Mouse (Mus musculus): ENCODE results near the gene Olfr124. TPM values are rescaled to one million over a fixed set of nuclear protein-coding genes. Genes with fewer than 3 reads are reported as not detected.

Gene Olfr124
- polyA plus RNA-seq (2014; fragmentation: Illumina TruSeq; extraction: RNeasy Lipid Tissue Mini Kit (QIAGEN cat#74804); ENCODE audit: low read depth, low replicate concordance): not detected

DNA sequence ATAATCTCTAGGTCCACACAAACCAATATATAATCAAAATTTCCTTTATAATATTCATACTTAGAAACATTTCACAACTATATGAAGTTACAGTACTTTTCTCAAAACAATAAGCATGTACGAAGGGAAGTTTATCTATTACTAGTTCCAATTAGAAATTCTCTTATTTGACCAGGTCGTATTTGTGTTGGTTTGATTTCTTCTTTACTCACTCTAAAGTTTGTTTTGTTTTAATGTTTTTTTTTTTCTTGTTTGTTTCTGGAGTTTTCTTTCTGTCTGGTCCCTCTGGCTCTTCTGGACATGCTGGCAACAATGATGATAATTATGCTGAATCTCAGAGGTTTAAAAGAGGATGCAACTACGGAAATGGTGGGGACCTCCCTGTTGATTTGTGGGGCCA is at the start of gene Olfr124:
Olfr124 (plus strand) TSS at position 301 of the 400 bp plus-strand sequence.

GRCm38 (mm10) chr17:37768307-37768706 is 31.4 kb upstream of the Olfr124 start, which contains the start of gene Olfr122:
Gene Olfr122, plus strand, starts transcription at chr17:37768607.

GRCm38 (mm10) chr17:37793229-37793628 is 6.5 kb upstream of the Olfr124 start, which contains the start of gene Olfr123:
Gene Olfr123, plus strand, starts transcription at chr17:37793529.

DNA sequence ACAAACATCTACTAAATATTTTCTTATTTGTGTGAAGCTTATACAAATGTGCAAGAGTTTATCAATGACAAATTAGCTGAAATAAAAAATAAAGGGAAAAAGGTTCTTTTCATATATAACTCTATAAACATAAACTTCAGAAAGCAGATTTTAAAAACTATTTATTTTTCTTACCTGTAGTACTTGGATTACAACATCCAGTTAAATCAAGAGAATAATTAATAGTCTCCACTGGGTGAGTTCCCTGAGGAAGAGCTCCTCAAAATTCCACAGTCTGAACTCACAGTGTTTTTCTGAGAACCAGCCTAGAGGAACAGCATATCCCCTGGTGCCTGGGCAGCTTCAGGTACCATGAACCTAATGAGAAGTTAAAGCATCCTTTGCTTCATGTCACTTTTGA is 33.0 kb downstream of the Olfr124 start, which contains the start of gene Olfr125:
Olfr125 (plus strand) TSS at position 301 of the 400 bp plus-strand sequence.

GRCm38 (mm10) chr17:37847183-37847582 is 47.5 kb downstream of the Olfr124 start, which contains the start of gene Olfr126:
Gene Olfr126, plus strand, starts transcription at chr17:37847483.

Other genes starting within 250 kb of the Olfr124 start
- not detected for gene Olfr112, start 230.4 kb upstream of the Olfr124 start, polyA plus RNA-seq (2014; fragmentation: Illumina TruSeq; extraction: RNeasy Lipid Tissue Mini Kit (QIAGEN cat#74804); ENCODE audit: low read depth, low replicate concordance)
- not detected for gene Olfr113, start 222.2 kb upstream of the Olfr124 start, polyA plus RNA-seq (2014; fragmentation: Illumina TruSeq; extraction: RNeasy Lipid Tissue Mini Kit (QIAGEN cat#74804); ENCODE audit: low read depth, low replicate concordance)
- gene Olfr114, start 207.1 kb upstream of the Olfr124 start, polyA plus RNA-seq (2014; fragmentation: Illumina TruSeq; extraction: RNeasy Lipid Tissue Mini Kit (QIAGEN cat#74804); ENCODE audit: low read depth, low replicate concordance): not detected
- gene Olfr115, start 172.8 kb upstream of the Olfr124 start, polyA plus RNA-seq (2014; fragmentation: Illumina TruSeq; extraction: RNeasy Lipid Tissue Mini Kit (QIAGEN cat#74804); ENCODE audit: low read depth, low replicate concordance): not detected
- not detected for gene Olfr116, start 172.7 kb upstream of the Olfr124 start, polyA plus RNA-seq (2014; fragmentation: Illumina TruSeq; extraction: RNeasy Lipid Tissue Mini Kit (QIAGEN cat#74804); ENCODE audit: low read depth, low replicate concordance)
- not detected for gene Olfr117, start 136.1 kb upstream of the Olfr124 start, polyA plus RNA-seq (2014; fragmentation: Illumina TruSeq; extraction: RNeasy Lipid Tissue Mini Kit (QIAGEN cat#74804); ENCODE audit: low read depth, low replicate concordance)
- not detected for gene Olfr118, start 132.9 kb upstream of the Olfr124 start, polyA plus RNA-seq (2014; fragmentation: Illumina TruSeq; extraction: RNeasy Lipid Tissue Mini Kit (QIAGEN cat#74804); ENCODE audit: low read depth, low replicate concordance)
- not detected for gene Olfr119, start 103.3 kb upstream of the Olfr124 start, polyA plus RNA-seq (2014; fragmentation: Illumina TruSeq; extraction: RNeasy Lipid Tissue Mini Kit (QIAGEN cat#74804); ENCODE audit: low read depth, low replicate concordance)
- gene Olfr120, start 78.1 kb upstream of the Olfr124 start, polyA plus RNA-seq (2014; fragmentation: Illumina TruSeq; extraction: RNeasy Lipid Tissue Mini Kit (QIAGEN cat#74804); ENCODE audit: low read depth, low replicate concordance): not detected
- gene Olfr121, start 51.0 kb upstream of the Olfr124 start, polyA plus RNA-seq (2014; fragmentation: Illumina TruSeq; extraction: RNeasy Lipid Tissue Mini Kit (QIAGEN cat#74804); ENCODE audit: low read depth, low replicate concordance): not detected
- gene Olfr122, start 31.3 kb upstream of the Olfr124 start, polyA plus RNA-seq (2014; fragmentation: Illumina TruSeq; extraction: RNeasy Lipid Tissue Mini Kit (QIAGEN cat#74804); ENCODE audit: low read depth, low replicate concordance): not detected
- gene Olfr123, start 6.4 kb upstream of the Olfr124 start, polyA plus RNA-seq (2014; fragmentation: Illumina TruSeq; extraction: RNeasy Lipid Tissue Mini Kit (QIAGEN cat#74804); ENCODE audit: low read depth, low replicate concordance): not detected
- gene Olfr125, start 33.1 kb downstream of the Olfr124 start, polyA plus RNA-seq (2014; fragmentation: Illumina TruSeq; extraction: RNeasy Lipid Tissue Mini Kit (QIAGEN cat#74804); ENCODE audit: low read depth, low replicate concordance): not detected
- not detected for gene Olfr126, start 47.6 kb downstream of the Olfr124 start, polyA plus RNA-seq (2014; fragmentation: Illumina TruSeq; extraction: RNeasy Lipid Tissue Mini Kit (QIAGEN cat#74804); ENCODE audit: low read depth, low replicate concordance)
- gene Olfr127, start 100.5 kb downstream of the Olfr124 start, polyA plus RNA-seq (2014; fragmentation: Illumina TruSeq; extraction: RNeasy Lipid Tissue Mini Kit (QIAGEN cat#74804); ENCODE audit: low read depth, low replicate concordance): not detected
- gene Olfr128, start 120.7 kb downstream of the Olfr124 start, polyA plus RNA-seq (2014; fragmentation: Illumina TruSeq; extraction: RNeasy Lipid Tissue Mini Kit (QIAGEN cat#74804); ENCODE audit: low read depth, low replicate concordance): not detected
- not detected for gene Olfr761, start 153.2 kb downstream of the Olfr124 start, polyA plus RNA-seq (2014; fragmentation: Illumina TruSeq; extraction: RNeasy Lipid Tissue Mini Kit (QIAGEN cat#74804); ENCODE audit: low read depth, low replicate concordance)

Data from kidney, adult 10 weeks (tissue).